Mouse (Mus musculus) thymus, postnatal 14 days (tissue): ENCODE measurements around the gene Itfg1.

Experiments
- DNase-seq: peaks from one replicate; pipeline ENCODE4 v3.0.0; 2021

Itfg1 gene

GRCm38 (mm10) chr8:85717271-85717670 lies 123.5 kb downstream of the Itfg1 start:
- DNase-seq = no peak

- no peak for DNase-seq
Measured at GRCm38 (mm10) chr8:85716696-85717095, 124.0 kb downstream of the Itfg1 start.

DNA sequence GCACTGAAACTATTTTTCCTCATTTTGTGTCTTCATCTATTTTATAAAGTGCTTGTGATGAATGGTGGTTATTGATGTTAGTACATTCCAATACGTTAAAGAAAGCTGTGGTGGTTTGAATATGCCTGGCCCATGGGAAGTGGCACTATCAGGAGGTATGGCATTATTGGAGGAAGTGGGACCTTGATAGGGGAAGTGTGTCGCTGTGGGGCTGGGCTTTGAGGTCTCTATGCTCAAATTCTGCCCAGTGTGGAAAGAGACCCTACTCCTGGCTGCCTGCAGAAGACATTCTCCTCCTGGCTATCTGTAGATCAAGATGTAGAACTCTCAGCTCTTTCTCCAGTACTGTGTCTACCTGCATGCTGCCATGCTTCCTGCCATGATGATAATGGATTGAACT lies 133.7 kb downstream of the Itfg1 start:
- no peak for DNase-seq

DNA sequence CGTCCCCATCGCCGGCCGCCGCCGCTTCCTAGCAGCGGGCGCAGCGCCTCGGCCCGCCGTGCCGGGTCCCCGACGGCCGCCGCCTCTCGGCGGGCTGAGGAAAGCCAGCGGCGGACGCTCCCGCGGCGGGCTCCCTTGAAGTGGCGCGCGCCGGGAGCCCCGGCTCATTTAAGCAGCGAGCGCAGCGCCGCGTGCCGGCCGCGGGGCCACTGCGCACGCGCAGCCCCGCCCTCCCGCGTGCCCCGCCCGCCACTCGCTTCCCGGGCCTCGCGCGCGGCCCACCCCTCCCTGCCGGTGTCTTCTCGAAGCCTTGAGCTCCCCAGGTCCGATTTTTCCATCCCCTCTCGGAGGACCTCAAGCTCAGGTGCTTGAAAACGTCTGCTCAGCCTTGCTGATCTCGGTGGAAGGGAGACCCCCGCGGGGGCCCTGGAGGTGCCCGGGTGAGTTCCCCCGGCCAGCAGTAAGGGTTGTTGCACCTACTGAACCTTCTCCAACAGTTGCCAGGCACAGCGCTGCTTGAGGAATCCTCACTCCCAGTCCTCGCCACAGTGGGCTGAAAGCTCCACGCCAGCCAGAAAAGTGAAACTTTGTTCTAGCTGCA lies 139.9 kb downstream of the Itfg1 start, which contains the start of gene Neto2:
Gene Neto2, minus strand, starts transcription at position 174 of the 601 bp plus-strand sequence.
- DNase-seq = peak; percentile 90

- peak; percentile 82 for DNase-seq
Measured at GRCm38 (mm10) chr8:85700101-85700750, 140.5 kb downstream of the Itfg1 start.

DNA sequence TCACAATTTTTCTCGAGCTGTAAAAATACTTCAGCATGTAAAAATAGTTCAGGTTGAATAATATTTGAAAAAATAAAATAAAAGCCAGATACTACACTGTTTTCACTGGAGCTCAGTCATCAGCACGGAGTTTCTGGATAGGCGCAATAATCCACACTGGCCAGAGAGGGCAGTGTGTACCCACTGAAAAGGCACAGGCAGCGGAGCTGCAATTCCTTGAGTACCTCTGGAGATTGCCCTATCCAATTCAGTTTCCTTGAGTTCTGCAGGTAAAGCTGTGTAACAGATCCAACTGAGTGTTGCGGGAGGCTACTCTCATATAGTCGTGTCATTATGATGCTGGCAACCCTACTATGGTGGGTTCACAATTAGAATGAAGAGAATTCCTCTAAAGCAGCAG lies 141.7 kb downstream of the Itfg1 start:
- DNase-seq = peak; percentile 69
